Mouse (Mus musculus) liver, postnatal 0 days (tissue): ENCODE results near the gene Abca4.

Experiments used
- CTCF ChIP-seq: sonication (generic); IDR thresholded peaks from 2 replicates; pipeline ENCODE4 v1.5.1; 2016; ENCODE audit warnings: antibody characterized with exemption, low read depth
- EP300 ChIP-seq: IDR thresholded peaks from 2 replicates; pipeline ENCODE4 v1.6.1; 2016; ENCODE audit warnings: antibody characterized with exemption, low read depth, mild to moderate bottlenecking

GRCm38 (mm10) chr3:122043799-122044547 is at the start of gene Abca4:
- no peak for TF ChIP-seq CTCF
- TF ChIP-seq EP300: no peak
